Mouse (Mus musculus): ENCODE measurements around the gene Fbln2.

DNA sequence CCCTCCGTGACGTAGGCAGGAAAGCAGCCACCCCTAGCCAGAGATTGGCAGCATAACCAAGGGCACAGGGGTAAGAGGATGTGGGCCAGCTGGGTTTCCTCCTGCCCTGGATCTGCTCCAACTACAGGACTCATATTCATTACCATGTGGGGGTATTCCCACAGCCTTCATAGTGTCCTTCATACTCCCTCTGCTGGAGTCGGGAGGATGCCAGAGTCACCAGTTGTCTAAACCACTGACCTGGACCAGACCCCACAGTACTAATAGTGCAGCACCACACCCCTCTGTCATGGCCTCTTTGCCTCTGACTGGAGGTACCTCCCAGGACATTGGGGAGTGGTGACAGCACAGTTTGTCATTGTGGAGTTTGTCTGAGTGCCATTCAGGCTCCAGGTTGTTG, 38.0 kb upstream of the Fbln2 start:
- TF ChIP-seq EP300 (IDR thresholded peaks at IDR 0.05; ENCODE audit: low read depth) = no peak
- no peak for TF ChIP-seq CTCF (IDR thresholded peaks at IDR 0.05; ENCODE audit: low read depth)

Measured in heart, postnatal 0 days (tissue).